Mouse (Mus musculus): Measurements from ENCODE around the gene Gpbar1. TPM values are rescaled to one million over a fixed set of nuclear protein-coding genes. Genes with fewer than 3 reads are reported as not detected.

Gpbar1 gene
- not detected for polyA plus RNA-seq (2014; fragmentation: Illumina TruSeq; extraction: RNeasy Lipid Tissue Mini Kit (QIAGEN cat#74804); ENCODE audit: low read depth, low replicate concordance)

DNA sequence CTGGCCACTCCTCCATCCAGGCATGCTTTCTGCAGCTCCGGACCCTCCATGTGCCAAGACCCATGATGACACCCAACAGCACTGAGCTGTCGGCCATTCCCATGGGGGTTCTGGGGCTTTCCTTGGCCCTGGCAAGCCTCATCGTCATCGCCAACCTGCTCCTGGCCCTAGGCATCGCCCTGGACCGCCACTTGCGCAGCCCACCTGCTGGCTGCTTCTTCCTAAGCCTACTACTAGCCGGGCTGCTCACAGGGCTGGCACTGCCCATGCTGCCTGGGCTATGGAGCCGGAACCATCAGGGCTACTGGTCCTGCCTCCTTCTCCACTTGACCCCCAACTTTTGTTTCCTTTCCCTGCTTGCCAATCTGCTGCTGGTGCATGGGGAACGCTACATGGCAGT is at the start of gene Gpbar1:
Gene Gpbar1 (plus strand): TSS at position 13 of the 400 bp plus-strand sequence.

DNA sequence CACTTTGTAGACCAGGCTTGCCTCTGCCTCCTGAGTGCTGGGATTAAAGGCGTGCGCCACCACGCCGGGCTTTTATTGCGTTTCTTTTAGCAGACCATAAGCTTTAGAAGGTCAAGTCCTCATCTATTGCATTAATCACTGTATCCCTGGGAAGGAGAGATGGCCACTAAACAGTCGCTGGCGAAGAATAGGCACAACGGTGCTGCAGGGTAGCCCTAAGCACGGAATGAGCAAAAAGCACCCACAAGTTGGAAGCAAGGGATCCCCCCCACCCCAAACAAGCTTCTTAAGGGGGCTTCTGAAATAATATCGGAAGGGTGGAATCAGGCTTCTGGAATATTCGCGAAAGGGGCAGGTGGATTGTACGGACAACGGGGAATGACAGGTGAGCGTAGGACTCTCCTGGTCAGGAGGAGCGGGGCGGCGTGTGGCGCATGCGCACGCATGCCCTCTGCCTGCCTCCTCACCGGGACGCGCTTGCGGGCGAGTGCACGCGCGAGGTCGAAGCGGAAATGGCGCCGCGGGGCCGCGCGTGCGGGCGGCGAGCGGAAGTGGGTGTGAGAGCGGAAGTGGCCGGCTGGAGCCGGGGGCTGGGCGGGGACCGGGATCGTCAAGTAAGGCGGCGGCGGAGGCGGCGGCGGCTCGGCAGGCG is 42.3 kb upstream of the Gpbar1 start, which contains the start of gene Arpc2:
Gene Arpc2 (plus strand): TSS at position 147 of the 652 bp plus-strand sequence.

DNA sequence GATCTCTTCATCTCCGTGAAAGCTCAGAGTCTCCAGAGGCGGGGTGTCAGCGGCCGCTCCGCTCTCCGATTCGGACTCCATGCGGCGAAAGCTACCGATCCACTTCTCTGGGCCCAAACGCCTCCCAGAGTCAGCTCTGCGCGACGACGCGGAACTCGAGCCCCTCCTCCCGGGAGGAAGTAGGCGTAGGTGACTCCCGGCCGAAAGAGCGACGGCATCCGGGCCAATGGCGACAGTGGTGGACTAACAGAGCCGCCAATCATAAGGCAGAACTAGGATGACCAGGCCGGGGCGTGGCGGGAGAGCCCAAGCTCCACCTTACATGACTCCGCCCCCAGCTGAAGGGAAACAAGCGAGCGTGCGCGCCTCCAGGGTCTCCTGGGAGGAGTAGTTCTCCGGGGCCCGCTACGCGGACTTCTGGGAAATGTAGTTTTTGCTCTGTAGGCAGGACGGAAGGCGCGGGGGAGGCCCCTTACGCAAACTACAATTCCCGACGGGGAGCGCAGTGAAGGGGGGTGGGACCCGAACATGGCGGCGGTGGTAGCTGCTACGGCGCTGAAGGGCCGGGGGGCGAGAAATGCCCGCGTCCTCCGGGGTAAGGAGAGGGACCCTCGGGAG is 6.3 kb downstream of the Gpbar1 start, which contains the start of the genes Aamp and Pnkd:
Gene Aamp (minus strand): TSS at position 196 of the 618 bp plus-strand sequence.
Gene Pnkd (plus strand): TSS at position 388 of the 618 bp plus-strand sequence.

DNA sequence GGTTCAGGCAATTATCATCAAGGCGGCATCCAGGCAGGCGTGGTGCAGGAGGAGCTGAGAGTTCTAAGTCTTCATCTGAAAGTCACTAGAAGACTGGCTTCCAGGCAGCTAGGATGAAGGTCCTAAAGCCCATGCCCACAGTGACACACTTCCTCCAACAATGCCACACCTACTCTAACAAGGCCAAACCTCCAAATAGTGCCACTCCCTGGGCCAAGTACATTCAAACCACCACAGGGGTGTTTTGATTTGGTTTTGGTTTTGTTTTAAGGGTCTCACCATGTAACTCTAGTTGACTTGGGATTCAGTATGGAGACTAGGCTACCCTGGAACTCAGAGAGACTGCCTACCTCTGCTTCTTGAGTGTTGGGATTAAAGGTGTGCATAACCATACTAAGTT is 27.2 kb downstream of the Gpbar1 start, which contains the start of gene Tmbim1:
Gene Tmbim1 (minus strand): TSS at position 101 of the 400 bp plus-strand sequence.

Other genes starting within 250 kb of the Gpbar1 start
- gene Tns1, start 154.1 kb upstream of the Gpbar1 start, polyA plus RNA-seq (2014; fragmentation: Illumina TruSeq; extraction: RNeasy Lipid Tissue Mini Kit (QIAGEN cat#74804); ENCODE audit: low read depth, low replicate concordance) = 18.5 TPM
- gene Rufy4, start 153.0 kb upstream of the Gpbar1 start, polyA plus RNA-seq (2014; fragmentation: Illumina TruSeq; extraction: RNeasy Lipid Tissue Mini Kit (QIAGEN cat#74804); ENCODE audit: low read depth, low replicate concordance) = not detected
- 0.44 TPM for gene Cxcr2, start 124.6 kb upstream of the Gpbar1 start, polyA plus RNA-seq (2014; fragmentation: Illumina TruSeq; extraction: RNeasy Lipid Tissue Mini Kit (QIAGEN cat#74804); ENCODE audit: low read depth, low replicate concordance)
- gene Cxcr1, start 83.9 kb upstream of the Gpbar1 start, polyA plus RNA-seq (2014; fragmentation: Illumina TruSeq; extraction: RNeasy Lipid Tissue Mini Kit (QIAGEN cat#74804); ENCODE audit: low read depth, low replicate concordance) = not detected
- gene Arpc2, start 42.5 kb upstream of the Gpbar1 start, polyA plus RNA-seq (2014; fragmentation: Illumina TruSeq; extraction: RNeasy Lipid Tissue Mini Kit (QIAGEN cat#74804); ENCODE audit: low read depth, low replicate concordance) = 740 TPM
- gene Aamp, start 6.2 kb downstream of the Gpbar1 start, polyA plus RNA-seq (2014; fragmentation: Illumina TruSeq; extraction: RNeasy Lipid Tissue Mini Kit (QIAGEN cat#74804); ENCODE audit: low read depth, low replicate concordance) = 2.8 TPM
- 3.6 TPM for gene Pnkd, start 6.4 kb downstream of the Gpbar1 start, polyA plus RNA-seq (2014; fragmentation: Illumina TruSeq; extraction: RNeasy Lipid Tissue Mini Kit (QIAGEN cat#74804); ENCODE audit: low read depth, low replicate concordance)
- gene Tmbim1, start 27.1 kb downstream of the Gpbar1 start, polyA plus RNA-seq (2014; fragmentation: Illumina TruSeq; extraction: RNeasy Lipid Tissue Mini Kit (QIAGEN cat#74804); ENCODE audit: low read depth, low replicate concordance) = 92.1 TPM
- gene Catip, start 83.6 kb downstream of the Gpbar1 start, polyA plus RNA-seq (2014; fragmentation: Illumina TruSeq; extraction: RNeasy Lipid Tissue Mini Kit (QIAGEN cat#74804); ENCODE audit: low read depth, low replicate concordance) = not detected
- 1.7 TPM for gene Slc11a1, start 96.6 kb downstream of the Gpbar1 start, polyA plus RNA-seq (2014; fragmentation: Illumina TruSeq; extraction: RNeasy Lipid Tissue Mini Kit (QIAGEN cat#74804); ENCODE audit: low read depth, low replicate concordance)
- 17.1 TPM for gene Ctdsp1, start 113.0 kb downstream of the Gpbar1 start, polyA plus RNA-seq (2014; fragmentation: Illumina TruSeq; extraction: RNeasy Lipid Tissue Mini Kit (QIAGEN cat#74804); ENCODE audit: low read depth, low replicate concordance)
- gene Vil1, start 130.8 kb downstream of the Gpbar1 start, polyA plus RNA-seq (2014; fragmentation: Illumina TruSeq; extraction: RNeasy Lipid Tissue Mini Kit (QIAGEN cat#74804); ENCODE audit: low read depth, low replicate concordance) = 103 TPM
- 31.4 TPM for gene Cnot9, start 227.5 kb downstream of the Gpbar1 start, polyA plus RNA-seq (2014; fragmentation: Illumina TruSeq; extraction: RNeasy Lipid Tissue Mini Kit (QIAGEN cat#74804); ENCODE audit: low read depth, low replicate concordance)

Measured in sigmoid colon, adult 10 weeks (tissue).